Mouse (Mus musculus): Measurements from ENCODE around the gene Cox8a. TPM values are rescaled to one million over a fixed set of nuclear protein-coding genes. Genes with fewer than 3 reads are reported as not detected.
A peak's percentile ranks its signal among the peaks of the same experiment; 100 is the strongest.

Cox8a gene
- total RNA-seq, 2 experiments from 2014 or later, result 563 to 854 TPM

DNA sequence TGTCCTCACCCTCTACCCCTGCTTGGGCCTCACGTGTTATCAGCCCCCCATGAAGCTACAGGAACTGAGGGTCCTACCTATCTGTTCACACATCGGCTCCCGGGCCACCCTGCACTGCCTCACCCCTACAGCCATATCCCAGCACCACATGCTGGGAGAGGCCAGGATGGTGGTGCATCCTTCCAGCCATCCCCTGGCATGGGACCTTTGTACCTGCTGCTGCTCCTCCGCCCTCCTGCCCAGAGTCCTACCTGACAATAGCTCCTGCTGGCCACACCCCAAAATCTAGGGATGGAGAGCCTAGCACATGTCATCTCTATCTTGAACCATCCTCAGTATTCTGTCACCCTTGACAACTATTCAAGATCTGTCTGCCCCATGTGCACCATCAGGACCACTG lies 28.4 kb downstream of the Cox8a start:
- ATAC-seq (replicated peaks; ENCODE audit: poor library complexity, severe bottlenecking), result no peak

DNA sequence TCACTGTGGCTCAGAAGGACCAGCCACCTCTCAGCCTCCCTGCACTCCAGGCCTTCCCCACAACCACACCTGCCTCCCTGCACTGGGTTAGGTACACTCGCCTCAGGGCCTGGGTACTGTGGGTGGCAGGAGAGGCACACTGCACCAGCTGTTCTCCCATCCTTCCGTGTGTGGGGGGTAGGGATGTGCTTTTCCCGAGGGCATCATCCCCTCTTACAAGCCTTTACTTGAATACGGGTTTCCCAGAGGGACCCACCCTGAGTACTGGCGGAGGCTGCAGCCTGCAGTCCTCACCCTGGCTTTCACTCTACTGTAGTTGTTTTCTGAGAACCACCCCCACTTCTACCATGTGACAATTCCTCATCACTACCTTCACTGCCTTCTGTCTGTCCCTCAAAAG lies 30.3 kb downstream of the Cox8a start:
- ATAC-seq (replicated peaks; ENCODE audit: poor library complexity, severe bottlenecking), result no peak

DNA sequence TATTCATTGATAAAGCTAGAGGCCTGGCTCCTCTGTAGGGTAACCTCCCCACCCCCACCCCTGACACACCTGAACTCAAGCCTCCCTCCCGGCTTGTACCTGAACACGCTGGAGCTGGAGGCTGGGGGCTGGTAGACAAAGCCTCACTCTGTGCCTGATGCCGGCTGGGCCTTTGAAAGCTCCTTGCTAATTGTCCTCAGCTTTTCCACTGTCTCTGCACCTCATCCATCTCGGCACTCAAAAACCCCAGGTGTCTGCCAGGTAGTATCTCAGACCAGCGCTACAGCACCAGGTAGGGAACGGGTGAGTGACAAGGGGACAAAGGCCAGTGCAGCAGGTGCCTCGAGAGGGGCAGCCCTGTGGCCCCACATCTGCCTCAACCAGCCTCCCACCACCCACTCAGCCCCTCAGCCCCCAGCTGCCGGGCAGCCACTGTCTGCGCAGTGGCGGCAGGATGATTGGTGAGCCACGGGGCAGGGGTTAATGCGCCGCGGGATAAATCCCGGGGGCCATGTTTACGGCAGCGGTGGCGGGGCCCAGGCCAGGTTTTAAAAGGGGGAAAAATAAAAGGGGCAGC lies 31.6 kb downstream of the Cox8a start:
- ATAC-seq (replicated peaks; ENCODE audit: poor library complexity, severe bottlenecking), result no peak

DNA sequence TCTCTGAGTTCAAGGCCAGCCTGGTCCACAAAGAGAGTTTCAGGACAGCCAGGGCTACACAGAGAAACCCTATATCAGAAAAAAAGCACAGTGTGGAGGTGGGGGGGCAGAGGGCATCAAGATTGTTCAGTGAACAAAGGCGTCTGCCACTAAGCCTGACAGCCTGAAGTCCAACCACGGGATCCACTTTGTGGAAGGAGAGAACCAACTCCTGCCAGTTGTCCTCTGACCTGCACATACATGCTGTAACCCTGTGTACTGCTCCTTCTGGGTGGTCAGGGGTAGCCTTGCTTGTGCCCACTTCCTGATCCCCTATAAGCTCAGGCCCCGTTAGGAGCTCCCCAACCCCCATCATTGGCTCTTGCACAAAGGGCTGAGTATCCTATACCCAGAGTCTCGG lies 32.4 kb downstream of the Cox8a start:
- ATAC-seq (replicated peaks; ENCODE audit: poor library complexity, severe bottlenecking), result no peak

DNA sequence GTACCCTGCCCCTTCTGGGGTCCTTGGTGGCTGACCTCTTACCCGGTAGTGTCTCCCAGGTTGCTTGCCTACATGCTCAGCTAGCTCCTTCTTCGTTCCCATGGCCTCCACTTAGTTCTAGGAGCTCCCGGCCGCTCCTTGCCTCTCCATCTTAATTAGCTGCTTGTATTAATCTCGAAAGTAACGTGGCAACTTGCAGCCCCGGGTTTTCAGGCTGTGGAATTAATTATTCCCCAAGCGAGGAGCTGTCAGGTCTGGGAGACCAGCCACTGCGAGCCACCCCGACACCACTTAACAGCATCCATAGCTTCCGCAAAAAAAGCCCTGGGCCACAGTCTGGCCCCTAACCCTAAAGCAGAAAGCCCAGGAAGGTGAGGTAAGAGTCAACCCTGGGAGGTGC lies 34.0 kb downstream of the Cox8a start:
- no peak for ATAC-seq (replicated peaks; ENCODE audit: poor library complexity, severe bottlenecking)

DNA sequence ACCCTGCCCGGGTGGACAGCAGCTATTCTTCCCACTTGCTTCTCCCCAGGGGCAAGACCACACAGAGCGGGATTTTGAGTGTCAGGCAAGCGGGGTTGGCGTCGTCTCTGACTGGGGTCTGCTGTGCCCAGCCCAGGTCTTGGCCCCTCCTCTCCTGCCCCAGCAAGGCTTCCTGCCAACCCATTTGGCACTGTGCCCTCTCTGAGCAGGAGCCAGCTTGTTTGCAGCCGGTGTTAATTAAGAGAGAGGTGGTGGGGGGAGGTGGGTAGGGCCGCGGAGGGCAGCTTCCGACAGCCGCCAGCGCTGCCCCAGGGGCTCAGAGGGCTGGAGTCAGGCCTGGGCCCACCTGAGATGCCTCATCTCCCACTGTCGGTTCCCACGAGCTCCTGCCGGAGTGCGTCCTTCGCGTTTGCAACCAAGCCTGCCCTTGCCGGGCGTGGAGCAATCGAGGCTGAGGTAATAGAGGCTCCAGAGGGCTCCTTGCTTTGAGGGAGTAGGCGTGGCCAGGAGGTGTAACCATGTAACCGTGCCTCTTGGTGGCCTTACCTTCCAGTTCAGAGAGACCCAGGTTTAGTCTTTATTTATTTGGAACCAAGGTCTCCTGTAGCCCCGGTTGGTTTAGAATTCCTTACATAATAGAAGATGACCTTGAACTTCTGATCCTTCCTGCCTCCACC lies 35.0 kb downstream of the Cox8a start:
- ATAC-seq (replicated peaks; ENCODE audit: poor library complexity, severe bottlenecking), result peak; percentile 75

DNA sequence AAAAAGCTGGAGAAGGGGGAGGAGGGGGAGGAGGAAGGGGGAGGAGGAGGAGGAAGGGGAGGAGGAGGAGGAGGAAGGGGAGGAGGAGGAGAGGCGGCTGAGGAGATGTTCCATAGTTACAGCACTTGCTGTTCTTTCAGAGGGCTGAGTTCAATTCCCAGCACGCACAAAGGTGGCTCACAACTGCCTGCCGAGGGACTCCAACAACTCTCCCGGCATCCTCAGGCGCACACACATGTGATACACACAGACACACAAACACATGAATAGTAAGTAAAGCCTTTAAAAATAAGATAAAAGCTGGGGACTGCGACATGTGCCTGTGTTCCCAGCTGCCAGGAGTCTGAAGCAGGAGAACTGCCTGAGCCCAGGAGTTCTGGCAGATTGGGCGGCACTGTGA lies 35.9 kb downstream of the Cox8a start:
- no peak for ATAC-seq (replicated peaks; ENCODE audit: poor library complexity, severe bottlenecking)

DNA sequence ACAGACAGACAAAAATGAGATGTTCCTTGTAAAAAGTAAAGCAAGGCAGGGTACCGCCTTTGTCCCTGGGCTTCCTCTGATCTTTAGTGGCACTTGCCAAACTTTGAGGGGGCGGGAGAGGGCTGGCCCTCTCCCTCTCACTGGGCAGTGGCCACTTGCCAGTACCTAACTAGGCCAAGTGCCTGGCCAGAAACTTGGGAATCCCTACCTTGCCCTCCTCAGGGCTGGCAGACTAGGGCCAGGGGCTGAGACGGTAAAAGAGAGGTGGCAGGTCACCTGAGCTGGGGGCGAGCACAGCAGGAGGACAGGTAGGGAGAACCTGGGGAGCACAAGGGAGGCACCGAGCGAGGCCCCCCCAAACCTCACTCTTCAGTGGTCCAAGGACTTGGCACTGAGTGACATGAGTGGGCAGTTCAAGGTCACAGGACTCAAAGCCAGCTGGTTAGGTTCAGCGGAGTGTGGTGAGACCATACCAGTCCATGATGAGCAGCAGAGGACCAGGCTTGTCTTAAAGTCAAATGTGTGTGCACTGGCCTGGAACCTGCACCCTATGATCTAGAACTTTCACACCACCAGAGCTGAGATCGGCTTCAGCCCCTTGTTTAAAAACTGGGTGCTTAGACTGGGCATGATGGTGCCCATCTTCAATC lies 36.5 kb downstream of the Cox8a start:
- no peak for ATAC-seq (replicated peaks; ENCODE audit: poor library complexity, severe bottlenecking)

DNA sequence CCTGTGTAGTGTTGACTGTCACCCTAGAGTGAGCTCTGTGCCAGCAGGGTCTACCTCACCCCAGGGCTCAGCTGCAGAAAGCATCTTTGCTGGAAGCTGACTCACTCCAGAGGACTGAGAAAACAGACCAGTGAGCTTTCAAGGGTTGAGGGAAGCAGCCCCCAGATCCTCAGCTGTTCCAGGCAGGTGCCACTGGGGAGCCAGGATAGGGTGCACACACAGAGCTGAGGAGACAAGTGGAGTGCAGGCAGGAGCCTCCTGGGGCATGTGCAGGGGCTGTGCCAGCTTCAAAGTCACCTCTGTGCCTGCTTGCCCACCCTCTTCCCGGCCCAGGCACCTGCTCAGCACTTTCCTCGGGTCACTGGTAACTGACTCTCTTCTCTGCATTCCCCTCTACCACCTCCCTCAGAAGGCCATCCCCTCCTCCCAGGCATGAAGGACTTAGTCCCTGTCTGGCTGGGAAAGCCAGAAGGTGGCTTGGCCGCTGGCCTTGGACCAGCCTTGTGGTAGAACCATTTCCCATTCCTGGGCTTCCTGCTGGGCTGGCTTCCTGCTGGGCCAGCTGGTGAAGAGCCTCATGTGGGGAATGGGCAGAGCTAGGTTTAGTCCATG lies 38.5 kb downstream of the Cox8a start:
- ATAC-seq (replicated peaks; ENCODE audit: poor library complexity, severe bottlenecking), result no peak

DNA sequence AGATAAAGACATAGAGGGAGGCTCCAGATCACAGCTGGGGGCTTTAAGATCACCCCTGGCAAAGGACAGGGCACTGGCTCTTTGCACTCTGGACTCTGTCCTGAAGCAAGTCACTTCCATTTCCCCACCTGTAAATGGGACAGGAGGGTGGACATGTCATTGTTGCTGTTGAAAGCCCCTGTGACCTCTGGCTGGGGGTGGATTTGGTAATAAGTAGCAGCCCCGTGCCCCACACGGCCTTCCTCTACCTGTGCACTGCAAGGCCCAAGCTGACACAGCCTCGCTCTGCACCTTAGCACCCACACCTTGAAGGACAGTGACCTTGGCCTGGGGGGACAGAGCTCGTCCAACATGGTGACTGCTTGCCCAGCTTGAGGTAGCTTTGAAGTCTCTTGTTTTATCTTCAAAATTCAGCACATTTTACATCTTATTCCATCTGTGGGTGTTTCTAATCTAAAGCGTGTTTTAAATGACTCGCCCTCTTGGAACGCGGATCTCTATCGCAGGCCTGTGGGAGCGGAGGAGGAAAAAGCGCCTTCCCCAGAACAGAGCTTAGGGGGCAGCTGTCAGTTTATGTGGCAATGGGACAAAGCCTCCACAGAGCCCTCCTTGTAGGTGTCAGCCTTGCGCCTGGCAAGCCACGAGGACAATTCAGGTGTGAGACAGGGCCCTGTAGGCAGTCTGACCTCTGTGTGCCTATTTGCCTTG lies 39.5 kb downstream of the Cox8a start:
- no peak for ATAC-seq (replicated peaks; ENCODE audit: poor library complexity, severe bottlenecking)

DNA sequence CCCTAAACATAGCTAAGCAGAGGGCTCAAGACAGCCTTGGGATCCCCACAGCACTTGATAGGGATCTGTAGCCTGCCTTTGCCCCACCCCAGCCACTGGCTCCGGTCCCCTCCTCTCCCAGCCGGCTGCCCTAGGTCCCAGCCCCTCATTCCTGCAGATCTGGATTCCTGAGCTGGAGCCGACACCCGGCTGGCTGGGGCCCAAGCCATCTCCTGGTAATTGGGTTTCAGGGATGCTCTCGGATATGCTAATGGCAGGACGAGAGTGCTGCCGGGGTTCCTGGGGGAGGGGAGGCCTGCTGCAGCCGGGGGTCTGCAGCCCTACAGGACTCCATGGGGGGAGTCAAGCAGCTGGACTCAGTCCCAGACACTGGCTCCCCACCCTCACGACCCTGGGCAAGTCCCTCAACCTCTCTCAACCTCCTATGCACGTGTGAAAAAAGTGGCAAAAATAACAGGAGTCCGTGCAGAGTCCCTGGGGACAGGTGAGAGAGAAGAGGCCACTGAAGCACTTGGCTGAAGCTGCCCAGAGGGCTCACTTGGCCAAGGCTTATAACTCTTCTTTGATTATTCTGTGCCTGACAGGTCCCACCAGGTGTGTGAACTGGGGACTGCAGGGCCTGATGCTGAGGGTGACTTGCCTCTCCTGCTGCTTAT lies 41.2 kb downstream of the Cox8a start:
- ATAC-seq (replicated peaks; ENCODE audit: poor library complexity, severe bottlenecking), result no peak

DNA sequence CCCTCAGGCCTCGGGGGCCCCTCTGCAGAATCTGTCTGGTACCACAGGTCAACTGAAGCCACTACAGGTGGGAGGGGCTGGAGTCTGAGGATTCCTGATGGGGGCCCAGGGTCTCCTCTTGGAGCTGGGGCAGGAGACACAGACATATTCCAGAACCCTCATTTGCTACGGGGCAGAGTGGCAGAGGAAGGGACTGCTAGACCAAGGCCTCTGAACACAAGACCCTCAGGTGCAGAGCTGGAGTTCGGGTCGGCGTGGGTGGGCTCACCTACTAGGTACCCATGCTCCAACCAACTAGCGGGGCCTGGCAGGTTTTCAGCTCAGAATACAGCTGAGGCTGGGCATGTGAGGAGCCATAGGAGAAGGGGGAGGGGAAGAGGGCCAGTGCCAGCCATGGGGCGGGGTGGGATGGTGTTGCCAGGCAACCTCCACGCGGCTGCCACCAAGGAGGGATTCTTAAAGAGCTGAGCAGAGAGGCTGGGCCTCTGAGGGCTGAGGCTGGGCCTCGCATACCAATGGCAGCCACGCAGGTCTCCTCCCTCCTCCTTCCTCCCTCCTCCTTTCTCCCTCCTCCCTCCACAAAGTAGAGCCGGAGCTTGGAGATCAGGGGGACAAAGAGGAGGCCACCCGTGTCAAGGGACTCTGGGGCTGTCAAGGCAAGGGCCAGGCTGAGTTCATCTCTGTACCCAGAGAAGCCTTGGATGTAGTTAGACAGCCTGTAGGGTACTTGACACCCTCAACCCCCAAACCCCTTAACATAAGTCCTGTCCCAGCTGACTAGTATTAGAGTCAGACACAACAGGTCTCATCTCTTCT lies 45.2 kb downstream of the Cox8a start:
- no peak for ATAC-seq (replicated peaks; ENCODE audit: poor library complexity, severe bottlenecking)

DNA sequence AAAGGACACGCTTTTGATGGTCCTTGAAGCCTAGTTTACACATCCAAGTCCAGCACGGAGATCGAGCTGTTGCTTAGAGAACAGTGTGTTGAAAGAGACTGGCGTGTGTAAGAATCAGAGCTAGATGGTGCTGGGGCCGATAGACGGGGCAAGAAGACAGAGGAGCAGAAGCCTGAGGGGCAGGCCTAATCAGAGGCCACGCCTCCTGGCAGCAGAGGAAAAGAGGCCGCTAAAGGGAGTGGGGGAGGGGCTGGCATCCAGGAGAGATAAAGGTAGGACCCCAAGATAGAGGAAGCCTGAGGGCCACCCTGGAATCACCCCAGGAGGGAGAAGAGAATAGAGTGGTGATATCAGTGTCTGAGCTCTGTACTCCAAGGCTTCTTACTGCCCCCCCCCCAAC lies 46.0 kb downstream of the Cox8a start:
- ATAC-seq (replicated peaks; ENCODE audit: poor library complexity, severe bottlenecking), result no peak

DNA sequence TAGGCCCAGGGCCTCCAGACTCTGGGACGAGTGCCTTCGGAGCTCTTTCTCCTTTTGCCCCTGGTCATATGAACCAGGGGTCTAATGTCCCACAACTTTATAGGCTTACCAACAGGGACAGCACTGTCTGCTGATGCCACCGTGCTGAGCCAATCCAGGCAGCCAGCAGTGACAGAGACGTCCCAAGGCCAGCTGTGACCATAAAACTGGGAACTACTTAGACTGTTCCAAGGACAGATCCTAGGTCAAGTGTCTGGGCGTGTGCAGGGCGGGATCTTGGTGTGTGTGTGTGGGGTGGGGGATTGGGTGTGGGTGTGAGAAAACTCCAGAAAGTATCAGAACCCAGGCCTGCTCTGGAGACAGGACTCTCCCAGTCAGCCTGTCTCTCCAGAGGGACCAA lies 46.5 kb downstream of the Cox8a start:
- no peak for ATAC-seq (replicated peaks; ENCODE audit: poor library complexity, severe bottlenecking)

DNA sequence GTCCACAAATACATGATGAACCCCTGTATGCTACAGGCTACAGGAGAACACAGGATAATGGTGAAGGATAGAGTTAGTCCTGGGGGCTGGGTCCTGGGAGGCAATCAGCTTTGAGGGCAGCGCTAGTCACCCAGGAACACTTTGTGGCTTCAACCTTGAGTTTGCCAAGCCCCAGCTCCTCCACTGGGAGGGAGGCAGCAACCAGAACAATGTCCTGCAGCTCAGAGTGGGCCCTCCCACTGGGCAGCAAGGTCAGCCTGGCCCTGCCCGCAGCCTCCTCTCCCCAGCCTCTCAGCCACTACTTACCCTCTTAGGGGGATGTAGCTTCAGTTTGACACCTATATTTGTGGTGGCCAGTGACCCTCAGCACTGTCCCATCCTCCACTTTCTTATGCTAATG lies 49.0 kb downstream of the Cox8a start:
- ATAC-seq (replicated peaks; ENCODE audit: poor library complexity, severe bottlenecking), result no peak

DNA sequence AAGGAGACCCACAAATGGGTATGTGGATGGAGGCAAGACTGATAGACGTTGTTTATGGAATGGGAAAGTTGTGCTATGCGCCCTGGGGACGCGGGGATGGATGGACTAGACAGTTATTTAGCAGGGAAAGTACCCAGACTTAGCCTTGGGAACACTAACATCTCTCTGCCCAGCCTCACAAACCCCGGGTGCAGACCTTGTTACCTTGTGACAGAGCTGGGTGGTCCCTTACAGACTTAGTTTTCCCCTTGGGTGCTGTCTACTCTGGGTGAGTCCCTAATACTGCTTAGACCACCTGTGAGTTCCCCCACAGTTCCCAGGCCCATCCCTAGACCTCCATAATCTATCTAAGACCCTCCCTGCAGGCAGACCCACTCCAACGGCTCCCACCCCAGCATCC lies 50.6 kb downstream of the Cox8a start:
- no peak for ATAC-seq (replicated peaks; ENCODE audit: poor library complexity, severe bottlenecking)

DNA sequence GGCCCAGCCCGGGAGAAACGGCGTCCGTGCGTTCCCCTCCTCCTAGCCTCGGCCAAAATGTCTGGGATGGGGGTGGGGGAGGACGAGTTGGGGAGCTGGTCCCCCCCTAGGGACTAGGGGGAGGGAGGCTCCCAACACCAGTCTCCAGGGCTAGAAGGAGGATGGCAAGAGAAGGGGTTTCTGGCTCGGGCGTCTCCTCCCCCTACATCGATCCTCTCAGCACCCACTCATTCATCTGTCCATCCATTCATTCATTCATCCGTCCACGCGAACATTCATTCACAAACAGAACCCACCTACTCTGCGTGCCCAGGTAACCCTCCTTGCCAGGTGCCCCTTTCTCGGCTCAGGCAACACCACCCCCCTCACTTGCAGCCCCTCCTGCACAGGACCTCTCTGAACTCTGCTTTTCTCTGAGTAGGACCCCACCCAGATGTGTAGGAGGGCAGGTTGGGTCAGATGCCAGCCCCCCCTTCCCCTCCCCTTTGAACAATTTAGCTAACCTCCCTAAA lies 51.2 kb downstream of the Cox8a start:
- ATAC-seq (replicated peaks; ENCODE audit: poor library complexity, severe bottlenecking), result no peak

DNA sequence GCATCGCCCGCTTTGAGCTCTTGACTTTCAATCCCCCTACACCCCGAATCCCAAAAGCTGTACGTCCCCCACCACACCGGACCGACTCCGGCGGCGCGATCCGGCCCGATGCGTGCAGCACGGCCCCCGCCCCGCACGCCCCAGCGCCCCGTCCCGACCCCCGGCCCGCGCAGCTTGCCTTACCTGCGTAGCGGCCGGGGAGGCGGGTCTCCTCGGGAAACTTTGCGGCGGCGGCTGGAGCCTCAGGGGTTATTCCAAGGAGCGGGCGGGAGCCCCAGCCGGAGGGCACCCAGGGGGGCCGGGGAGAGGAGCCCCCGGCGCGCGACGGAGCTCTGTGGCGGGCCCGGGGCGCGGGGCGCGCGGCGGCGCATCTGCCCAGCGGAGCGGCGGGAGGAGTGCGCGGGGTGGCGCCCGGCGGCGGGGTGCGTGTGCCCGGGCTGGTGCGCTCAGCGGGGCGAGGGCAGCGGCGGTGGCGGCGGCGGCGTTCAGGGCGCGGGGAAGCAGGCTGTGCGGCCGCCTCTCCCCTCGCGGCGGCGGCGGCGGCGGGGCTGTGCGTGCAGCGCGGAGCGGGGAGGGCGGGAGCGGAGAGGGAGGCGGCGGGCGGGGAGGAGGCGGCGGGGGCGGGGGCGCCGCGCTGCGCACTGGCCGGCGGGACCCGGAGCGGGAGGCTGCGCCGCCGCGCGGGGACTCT lies 51.8 kb downstream of the Cox8a start:
- ATAC-seq (replicated peaks; ENCODE audit: poor library complexity, severe bottlenecking), result no peak

All from granulocyte monocyte progenitor cell, adult 5-6 weeks (primary cell).